Mouse (Mus musculus) liver, embryonic 18 days (tissue): Measurements from ENCODE around the gene Atp2b1. TPM values are rescaled to one million over a fixed set of nuclear protein-coding genes. Genes with fewer than 3 reads are reported as not detected.

Experiments used
- polyA plus RNA-seq: library from polyadenylated mRNA; depleted of rRNA; stranded (reverse); fragments of >200 nt; gene quantifications from 2 replicates; pipeline ENCODE4 v1.2.3, GENCODE M21; 2012; rRNA removed

The Atp2b1 gene
- 5.8 and 6.8 TPM in 2 replicates for polyA plus RNA-seq

GRCm38 (mm10) chr10:98913961-98914809 is at the start of gene Atp2b1:
Atp2b1 (plus strand) TSS chr10:98914406.

Other genes starting within 250 kb of the Atp2b1 start
- 15.6 and 22.0 TPM in 2 replicates for gene Poc1b, start 192.6 kb downstream of the Atp2b1 start, polyA plus RNA-seq
- gene Galnt4, start 193.8 kb downstream of the Atp2b1 start, polyA plus RNA-seq, result 0.81 and 0.88 TPM in 2 replicates
- gene Phxr2, start 211.9 kb downstream of the Atp2b1 start, polyA plus RNA-seq, result not detected in 2 replicates